Mouse (Mus musculus) MEL (cell line): Measurements from ENCODE around the gene Mrvi1. TPM values are rescaled to one million over a fixed set of nuclear protein-coding genes. Genes with fewer than 3 reads are reported as not detected.

ENCODE experiments used
- DNase-seq: peaks from one replicate; pipeline ENCODE4 v3.0.0; 2011; ENCODE audit warnings: low read depth, low spot score
- H3K27ac ChIP-seq: 2 replicates; pipeline ENCODE4 v1.5.1; 2012; ENCODE audit warnings: low read depth, mild to moderate bottlenecking, control low read depth, low read length, moderate library complexity; ENCODE audit not compliant: control insufficient read depth
- H3K27me3 ChIP-seq, 2 experiments: fragments of 150-350 bp in 1 of 2; sonication (generic) in 1 of 2; 2 replicates each; pipeline ENCODE4 v1.6.1; 2012; ENCODE audit warnings: low read length in 2 of 2, mild to moderate bottlenecking in 2 of 2, improper control_type of control experiment in 1 of 2, moderate library complexity in 1 of 2; ENCODE audit not compliant: insufficient read depth in 2 of 2, control insufficient read depth in 1 of 2
- H3K36me3 ChIP-seq, 2 experiments: 2 replicates each; pipeline ENCODE4 v1.6.1; 2012 to 2014; ENCODE audit warnings: low read length in 2 of 2, improper control_type of control experiment in 1 of 2, inconsistent platforms in 1 of 2, mild to moderate bottlenecking in 1 of 2; ENCODE audit not compliant: insufficient read depth in 2 of 2, control insufficient read depth in 1 of 2
- H3K4me1 ChIP-seq, 2 experiments: fragments of 150-350 bp in 1 of 2; sonication (generic) in 1 of 2; 2 replicates each; pipeline ENCODE4 v1.6.1; 2012; ENCODE audit warnings: low read length in 2 of 2, improper control_type of control experiment in 1 of 2, mild to moderate bottlenecking in 1 of 2; ENCODE audit not compliant: insufficient read depth in 2 of 2, control insufficient read depth in 1 of 2
- H3K4me3 ChIP-seq, 2 experiments: fragments of 150-350 bp in 1 of 2; sonication (generic) in 1 of 2; 2 replicates each; pipeline ENCODE4 v1.5.1; 2012; ENCODE audit warnings: low read depth in 2 of 2, low read length in 2 of 2, mild to moderate bottlenecking in 2 of 2, moderate library complexity in 2 of 2, control low read depth in 1 of 2, improper control_type of control experiment in 1 of 2; ENCODE audit not compliant: control insufficient read depth in 1 of 2, insufficient read depth in 1 of 2
- H3K79me2 ChIP-seq: 2 replicates; pipeline ENCODE4 v1.6.1; 2012; ENCODE audit warnings: mild to moderate bottlenecking, low read length, moderate library complexity; ENCODE audit not compliant: control insufficient read depth, poor library complexity, insufficient read depth
- H3K9ac ChIP-seq: 2 replicates; pipeline ENCODE4 v1.6.1; 2012; ENCODE audit warnings: low read depth, mild to moderate bottlenecking, control low read depth, low read length, moderate library complexity; ENCODE audit not compliant: control insufficient read depth, poor library complexity, severe bottlenecking
- H3K9me3 ChIP-seq: fragments of 150-350 bp; sonication (generic); replicated peaks from 2 replicates; pipeline ENCODE4 v1.6.1; 2012; ENCODE audit warnings: mild to moderate bottlenecking, low read length, improper control_type of control experiment, moderate library complexity; ENCODE audit not compliant: insufficient read depth
- BHLHE40 ChIP-seq: IDR thresholded peaks from 2 replicates; pipeline ENCODE4 v1.6.1; 2012; ENCODE audit warnings: low read depth, mild to moderate bottlenecking, inconsistent platforms, low read length, improper control_type of control experiment, borderline replicate concordance
- CHD1 ChIP-seq: IDR thresholded peaks from 2 replicates; pipeline ENCODE4 v1.6.1; 2012; ENCODE audit warnings: low read depth, mild to moderate bottlenecking, inconsistent platforms, low read length, improper control_type of control experiment
- CHD2 ChIP-seq: IDR thresholded peaks from 2 replicates; pipeline ENCODE4 v1.6.1; 2011; ENCODE audit warnings: low read length, improper control_type of control experiment
- CTCF ChIP-seq, 3 experiments: IDR thresholded peaks in 2 of 3; conservative IDR thresholded peaks in 1 of 3; 2 replicates each; pipeline ENCODE4 v1.5.1; 2011 to 2012; ENCODE audit warnings: low read length in 3 of 3, low read depth in 2 of 3, mild to moderate bottlenecking in 2 of 3, improper control_type of control experiment in 1 of 3, inconsistent platforms in 1 of 3, mixed read lengths in 1 of 3, moderate library complexity in 1 of 3; ENCODE audit not compliant: control insufficient read depth in 1 of 3, insufficient read depth in 1 of 3, poor library complexity in 1 of 3, severe bottlenecking in 1 of 3
- ELF1 ChIP-seq: IDR thresholded peaks from 2 replicates; pipeline ENCODE4 v1.6.1; 2014; ENCODE audit warnings: low read depth, mild to moderate bottlenecking, inconsistent platforms, low read length, improper control_type of control experiment, moderate library complexity
- EP300 ChIP-seq, 2 experiments: IDR thresholded peaks; 2 replicates each; pipeline ENCODE4 v1.6.1; 2011; ENCODE audit warnings: improper control_type of control experiment in 2 of 2, low read length in 2 of 2, low read depth in 1 of 2, mild to moderate bottlenecking in 1 of 2
- ETS1 ChIP-seq: IDR thresholded peaks from 2 replicates; pipeline ENCODE4 v1.6.1; 2012; ENCODE audit warnings: low read depth, mild to moderate bottlenecking, inconsistent platforms, low read length, improper control_type of control experiment, moderate library complexity
- GABPA ChIP-seq: IDR thresholded peaks from 2 replicates; pipeline ENCODE4 v1.6.1; 2012; ENCODE audit warnings: low read depth, mild to moderate bottlenecking, inconsistent platforms, low read length, improper control_type of control experiment, moderate library complexity
- GATA1 ChIP-seq: IDR thresholded peaks from 2 replicates; pipeline ENCODE4 v1.6.1; 2011; ENCODE audit warnings: low read depth, low read length, improper control_type of control experiment
- HCFC1 ChIP-seq: IDR thresholded peaks from 2 replicates; pipeline ENCODE4 v1.6.1; 2012; ENCODE audit warnings: low read depth, mild to moderate bottlenecking, inconsistent platforms, low read length, improper control_type of control experiment, moderate library complexity
- JUND ChIP-seq: IDR thresholded peaks from 2 replicates; pipeline ENCODE4 v1.6.1; 2011; ENCODE audit warnings: low read depth, mild to moderate bottlenecking, improper control_type of control experiment, low read length
- KAT2A ChIP-seq: conservative IDR thresholded peaks from 2 replicates; pipeline ENCODE4 v1.6.1; 2012; ENCODE audit warnings: low read depth, low read length, improper control_type of control experiment, inconsistent platforms
- MAFK ChIP-seq: IDR thresholded peaks from 2 replicates; pipeline ENCODE4 v1.6.1; 2011; ENCODE audit warnings: low read depth, mild to moderate bottlenecking, low read length, improper control_type of control experiment, borderline replicate concordance
- MAX ChIP-seq: IDR thresholded peaks from 2 replicates; pipeline ENCODE4 v1.6.1; 2011; ENCODE audit warnings: low read length, improper control_type of control experiment
- MAZ ChIP-seq: IDR thresholded peaks from 2 replicates; pipeline ENCODE4 v1.6.1; 2012; ENCODE audit warnings: low read depth, mild to moderate bottlenecking, inconsistent platforms, low read length, improper control_type of control experiment
- MEF2A ChIP-seq: IDR thresholded peaks from 2 replicates; pipeline ENCODE4 v1.6.1; 2014; ENCODE audit warnings: low read depth, mild to moderate bottlenecking, inconsistent platforms, low read length, improper control_type of control experiment; ENCODE audit not compliant: poor library complexity, insufficient replicate concordance, severe bottlenecking; ENCODE audit errors: extremely low read depth
- MXI1 ChIP-seq: IDR thresholded peaks from 2 replicates; pipeline ENCODE4 v1.6.1; 2011; ENCODE audit warnings: mild to moderate bottlenecking, low read depth, low read length, improper control_type of control experiment
- MYB ChIP-seq: IDR thresholded peaks from 2 replicates; pipeline ENCODE4 v1.6.1; 2011; ENCODE audit warnings: mild to moderate bottlenecking, low read depth, low read length, improper control_type of control experiment
- MYC ChIP-seq: IDR thresholded peaks from 2 replicates; pipeline ENCODE4 v1.6.1; 2011; ENCODE audit warnings: low read depth, mild to moderate bottlenecking, low read length, improper control_type of control experiment, moderate library complexity
- NELFE ChIP-seq: IDR thresholded peaks from 2 replicates; pipeline ENCODE4 v1.6.1; 2011; ENCODE audit warnings: low read depth, low read length, improper control_type of control experiment
- NRF1 ChIP-seq: IDR thresholded peaks from 2 replicates; pipeline ENCODE4 v1.6.1; 2014; ENCODE audit warnings: low read depth, mild to moderate bottlenecking, inconsistent platforms, low read length, improper control_type of control experiment, moderate library complexity; ENCODE audit not compliant: poor library complexity, insufficient read depth, severe bottlenecking
- POLR2A ChIP-seq, 2 experiments: IDR thresholded peaks; 2 replicates each; pipeline ENCODE4 v1.6.1; 2011 to 2012; ENCODE audit warnings: low read length in 2 of 2, mild to moderate bottlenecking in 2 of 2, control low read depth in 1 of 2, improper control_type of control experiment in 1 of 2, low read depth in 1 of 2, moderate library complexity in 1 of 2; ENCODE audit not compliant: control insufficient read depth in 1 of 2, insufficient read depth in 1 of 2, poor library complexity in 1 of 2
- POLR2AphosphoS2 ChIP-seq: IDR thresholded peaks from 2 replicates; pipeline ENCODE4 v1.6.1; 2011; ENCODE audit warnings: low read length, improper control_type of control experiment
- POLR2AphosphoS5 ChIP-seq: IDR thresholded peaks from 2 replicates; pipeline ENCODE4 v1.6.1; 2012; ENCODE audit warnings: low read depth, borderline replicate concordance, mild to moderate bottlenecking, inconsistent platforms, low read length, moderate library complexity, mixed read lengths
- RCOR1 ChIP-seq: IDR thresholded peaks from 2 replicates; pipeline ENCODE4 v1.6.1; 2012; ENCODE audit warnings: low read depth, mild to moderate bottlenecking, inconsistent platforms, low read length, improper control_type of control experiment
- SIN3A ChIP-seq: IDR thresholded peaks from 2 replicates; pipeline ENCODE4 v1.6.1; 2012; ENCODE audit warnings: low read length, improper control_type of control experiment, inconsistent platforms
- SMC3 ChIP-seq: IDR thresholded peaks from 2 replicates; pipeline ENCODE4 v1.6.1; 2011; ENCODE audit warnings: low read depth, low read length, improper control_type of control experiment
- TAL1 ChIP-seq: IDR thresholded peaks from 2 replicates; pipeline ENCODE4 v1.6.1; 2012; ENCODE audit warnings: mild to moderate bottlenecking, inconsistent platforms, low read length, moderate library complexity, mixed read lengths
- TBP ChIP-seq: IDR thresholded peaks from 2 replicates; pipeline ENCODE4 v1.8.0; 2011; ENCODE audit warnings: low read depth, low read length, improper control_type of control experiment
- TCF12 ChIP-seq: IDR thresholded peaks from 2 replicates; pipeline ENCODE4 v1.6.1; 2014; ENCODE audit warnings: low read depth, mild to moderate bottlenecking, inconsistent platforms, low read length, improper control_type of control experiment, moderate library complexity
- UBTF ChIP-seq: IDR thresholded peaks from 2 replicates; pipeline ENCODE4 v1.6.1; 2012; ENCODE audit warnings: low read depth, mild to moderate bottlenecking, inconsistent platforms, low read length, improper control_type of control experiment, moderate library complexity, borderline replicate concordance; ENCODE audit not compliant: insufficient read depth
- USF1 ChIP-seq: IDR thresholded peaks from 2 replicates; pipeline ENCODE4 v1.6.1; 2014; ENCODE audit warnings: low read depth, mild to moderate bottlenecking, inconsistent platforms, low read length, improper control_type of control experiment, moderate library complexity
- USF2 ChIP-seq, 2 experiments: IDR thresholded peaks; 2 replicates each; pipeline ENCODE4 v1.6.1; 2011 to 2012; ENCODE audit warnings: improper control_type of control experiment in 2 of 2, low read length in 2 of 2, borderline replicate concordance in 1 of 2, inconsistent platforms in 1 of 2, low read depth in 1 of 2, mild to moderate bottlenecking in 1 of 2; ENCODE audit not compliant: insufficient read depth in 1 of 2
- ZC3H11A ChIP-seq: IDR thresholded peaks from 2 replicates; pipeline ENCODE4 v1.6.1; 2012; ENCODE audit warnings: low read depth, mild to moderate bottlenecking, inconsistent platforms, low read length, improper control_type of control experiment
- ZKSCAN1 ChIP-seq: IDR thresholded peaks from 2 replicates; pipeline ENCODE4 v1.6.1; 2012; ENCODE audit warnings: low read depth, mild to moderate bottlenecking, inconsistent platforms, low read length, improper control_type of control experiment, moderate library complexity
- ZMIZ1 ChIP-seq: IDR thresholded peaks from 2 replicates; pipeline ENCODE4 v1.6.1; 2012; ENCODE audit warnings: low read depth, mild to moderate bottlenecking, inconsistent platforms, low read length, improper control_type of control experiment, moderate library complexity
- ZNF384 ChIP-seq: IDR thresholded peaks from 2 replicates; pipeline ENCODE4 v1.6.1; 2012; ENCODE audit warnings: low read depth, mild to moderate bottlenecking, inconsistent platforms, low read length, improper control_type of control experiment
- polyA plus RNA-seq, 2 experiments: library from polyadenylated mRNA; stranded (reverse) in 1 of 2; unstranded in 1 of 2; fragments of >175 nt in 1 of 2; fragments of >200 nt in 1 of 2; gene quantifications; 2 replicates each; pipeline versions ENCODE4 v1.2.1 to v1.2.4; 2012; ENCODE audit warnings: low replicate concordance in 2 of 2, low read depth in 1 of 2; ENCODE audit not compliant: insufficient read length in 2 of 2, insufficient read depth in 1 of 2, missing spikeins in 1 of 2
- total RNA-seq: library from RNA; depleted of rRNA; stranded (reverse); fragments of 300-350 nt; gene quantifications from 2 replicates; pipeline ENCODE4 v1.2.3, GENCODE M21; 2012

Gene Mrvi1
- total and polyA plus RNA-seq, 3 experiments: 0.19 to 0.92 TPM; not detected in 1

GRCm38 (mm10) chr7:111014039-111014605, 31.9 kb upstream of the Mrvi1 start:
- Histone ChIP-seq H3K9me3 (no peaks in the 10 kb centered on the region), H3K4me1 (peaks cover 0 to 7% of the 10 kb centered on the region in 2 experiments; a peak in 2 of 4 replicates), H3K79me2 (no peaks in the 10 kb centered on the region), H3K9ac (no peak overlapping the region), H3K36me3 (peaks cover 0 to 2% of the 10 kb centered on the region in 2 experiments; a peak in 2 of 4 replicates), H3K27me3 (no peaks in the 10 kb centered on the region), H3K27ac (no peak overlapping the region), H3K4me3 (peak overlapping the region in 1 of 2 experiments; percentile 55; a peak in 2 of 4 replicates)
- peak; percentile 86 for DNase-seq
- TF ChIP-seq HCFC1: no peak
- no peak for TF ChIP-seq GABPA
- TF ChIP-seq KAT2A: no peak
- TF ChIP-seq SMC3: peak; percentile 35; the same call in 1 of the 2 replicates
- no peak for TF ChIP-seq CTCF (IDR thresholded peaks at IDR 0.05 in 2 of 3, conservative IDR thresholded peaks at IDR 0.05 in 1 of 3; ENCODE audit: control insufficient read depth in 1 of 3, insufficient read depth in 1 of 3, low read depth in 2 of 3, low read length in 3 of 3, poor library complexity in 1 of 3, severe bottlenecking in 1 of 3)
- TF ChIP-seq USF1: no peak
- TF ChIP-seq MAZ: no peak; the same call in 1 of the 2 replicates
- no peak for TF ChIP-seq UBTF
- peak in 1 of 2 experiments; percentile 32; a peak in 1 of 4 replicates for TF ChIP-seq EP300 (IDR thresholded peaks at IDR 0.05; ENCODE audit: low read depth in 1 of 2, low read length in 2 of 2)
- TF ChIP-seq MXI1: peak; percentile 37; the same call in 1 of the 2 replicates
- peak; percentile 30; the same call in 1 of the 2 replicates for TF ChIP-seq MAX
- no peak for TF ChIP-seq MAFK
- no peak for TF ChIP-seq GATA1
- no peak for TF ChIP-seq USF2 (IDR thresholded peaks at IDR 0.05; ENCODE audit: borderline replicate concordance in 1 of 2, insufficient read depth in 1 of 2, low read depth in 1 of 2, low read length in 2 of 2)
- no peak for TF ChIP-seq NELFE
- TF ChIP-seq ZNF384: no peak
- no peak for TF ChIP-seq POLR2AphosphoS2
- TF ChIP-seq BHLHE40: no peak
- no peak for TF ChIP-seq POLR2A (IDR thresholded peaks at IDR 0.05; ENCODE audit: control insufficient read depth in 1 of 2, insufficient read depth in 1 of 2, low read depth in 1 of 2, low read length in 2 of 2, poor library complexity in 1 of 2)
- no peak for TF ChIP-seq ZMIZ1
- no peak for TF ChIP-seq JUND
- no peak for TF ChIP-seq ZC3H11A
- TF ChIP-seq ELF1: no peak
- no peak for TF ChIP-seq ETS1
- TF ChIP-seq ZKSCAN1: no peak
- TF ChIP-seq TBP: no peak
- no peak for TF ChIP-seq MEF2A
- TF ChIP-seq TAL1: no peak
- no peak for TF ChIP-seq NRF1
- TF ChIP-seq MYC: 0 out of 2 replicates have a peak, but pooled peaks have one; percentile 17
- TF ChIP-seq CHD1: no peak
- no peak for TF ChIP-seq TCF12
- peak; percentile 59 for TF ChIP-seq RCOR1
- no peak for TF ChIP-seq POLR2AphosphoS5
- TF ChIP-seq CHD2: no peak
- no peak for TF ChIP-seq MYB
- 0 out of 2 replicates have a peak, but pooled peaks have one; percentile 30 for TF ChIP-seq SIN3A
